Mouse (Mus musculus) erythroblast, embryonic 14.5 days (primary cell): ENCODE data around the gene Krt42. TPM values are rescaled to one million over a fixed set of nuclear protein-coding genes. Genes with fewer than 3 reads are reported as not detected.

Experiments used
- H3K27me3 ChIP-seq: 2 replicates; pipeline ENCODE4 v1.6.1; 2012; ENCODE audit warnings: inconsistent platforms; ENCODE audit not compliant: control insufficient read depth
- H3K36me3 ChIP-seq: 2 replicates; pipeline ENCODE4 v1.6.1; 2012; ENCODE audit warnings: mild to moderate bottlenecking, inconsistent platforms; ENCODE audit not compliant: control insufficient read depth
- H3K4me1 ChIP-seq: 2 replicates; pipeline ENCODE4 v1.6.1; 2012; ENCODE audit warnings: inconsistent platforms; ENCODE audit not compliant: control insufficient read depth
- H3K4me3 ChIP-seq: replicated peaks from 2 replicates; pipeline ENCODE3; 2012; ENCODE audit warnings: moderate library complexity, mild to moderate bottlenecking, inconsistent platforms
- H3K9me3 ChIP-seq: 2 replicates; pipeline ENCODE4 v1.6.1; 2012; ENCODE audit warnings: low read length, inconsistent platforms, mixed read lengths; ENCODE audit not compliant: control insufficient read depth
- GATA1 ChIP-seq: IDR thresholded peaks from 2 replicates; pipeline ENCODE4 v1.6.1; 2012; ENCODE audit warnings: low read length, inconsistent platforms, mixed read lengths
- TAL1 ChIP-seq: IDR thresholded peaks from 3 replicates; pipeline ENCODE4 v1.6.1; 2012; ENCODE audit warnings: low read length, inconsistent platforms, mixed read lengths
- polyA plus RNA-seq: library from polyadenylated mRNA; stranded (reverse); fragments of >175 nt; gene quantifications from 2 replicates; pipeline ENCODE4 v1.2.3, GENCODE M21; 2012

Gene Krt42
- polyA plus RNA-seq, 1 experiment: 0.04 TPM

DNA sequence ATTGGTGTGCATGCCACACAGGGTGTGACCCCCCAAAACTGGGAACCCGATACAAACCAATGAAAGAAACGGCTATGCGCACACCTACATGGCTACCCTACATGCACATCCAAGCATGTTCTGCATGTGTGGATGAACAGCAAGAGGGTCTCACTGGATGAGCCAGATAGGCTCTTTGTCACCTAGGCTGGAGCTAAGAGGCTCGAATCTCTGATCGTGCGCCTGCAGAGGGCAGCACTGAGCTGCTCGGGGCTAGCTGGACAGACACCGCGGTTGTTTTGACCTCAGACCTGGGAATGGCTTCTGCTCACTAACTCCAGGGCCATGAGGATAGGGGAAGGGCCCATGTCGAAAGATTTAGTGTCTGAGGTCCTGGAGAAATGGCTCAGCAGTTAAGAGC lies 12.9 kb upstream of the Krt42 start:
- TF ChIP-seq TAL1 (no peak), GATA1 (no peak)
- H3K4me1 ChIP-seq: no peaks in the 10 kb centered on the region

DNA sequence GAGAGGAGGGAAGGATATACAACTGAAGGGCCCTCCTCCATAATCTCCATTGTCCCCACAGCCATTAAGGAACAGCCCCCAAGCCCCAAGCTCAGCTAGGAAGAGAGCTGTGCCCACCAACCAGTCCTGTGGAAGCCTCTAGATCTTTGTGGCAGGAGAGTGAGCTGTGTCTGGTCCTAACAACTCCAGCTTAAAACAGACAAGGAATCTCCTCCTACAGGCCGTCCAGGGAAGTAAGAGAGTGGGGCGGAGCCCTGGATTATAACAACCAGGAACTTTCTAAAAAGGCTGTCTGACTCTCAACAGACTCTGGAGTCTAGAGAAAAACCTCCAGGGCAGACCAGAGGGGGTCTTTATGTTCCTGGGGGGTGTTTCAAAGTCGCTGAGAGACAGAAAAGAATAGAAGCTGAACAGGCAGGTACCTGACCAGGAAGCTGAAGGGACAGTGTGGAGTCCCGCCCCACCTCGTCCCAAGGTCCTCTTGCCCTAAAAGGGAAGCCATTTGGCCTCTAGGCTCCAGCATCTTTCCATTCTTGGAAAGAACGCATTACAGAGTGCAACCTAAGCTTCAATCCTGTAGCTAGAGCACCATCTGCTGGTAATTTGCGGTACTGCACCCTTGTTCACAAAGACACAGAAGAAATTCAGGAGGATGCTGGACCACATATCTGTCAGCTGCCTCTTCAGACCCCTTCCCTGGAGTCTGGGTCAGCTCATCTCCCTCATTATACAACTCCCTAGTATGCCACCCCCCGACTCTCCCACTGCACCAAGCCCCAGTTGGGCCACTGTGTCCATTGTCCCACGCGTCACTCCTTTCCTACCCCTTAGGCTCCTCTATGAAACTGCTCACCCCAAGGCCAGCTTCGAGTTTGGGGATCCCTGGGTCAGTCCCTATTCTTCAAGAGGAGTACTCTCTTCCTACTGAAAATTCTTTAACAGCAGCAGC lies 12.2 kb upstream of the Krt42 start:
- no peaks in the 10 kb centered on the region for H3K27me3 ChIP-seq
- TF ChIP-seq TAL1: no peak
- no peak for TF ChIP-seq GATA1
- H3K9me3 ChIP-seq: no peaks in the 10 kb centered on the region

More for the DNA sequence above, 12.9 kb upstream of the Krt42 start:
- Histone ChIP-seq H3K36me3 (no peaks in the 10 kb centered on the region), H3K27me3 (no peaks in the 10 kb centered on the region), H3K9me3 (no peaks in the 10 kb centered on the region), H3K4me3 (no peak overlapping the region)

DNA sequence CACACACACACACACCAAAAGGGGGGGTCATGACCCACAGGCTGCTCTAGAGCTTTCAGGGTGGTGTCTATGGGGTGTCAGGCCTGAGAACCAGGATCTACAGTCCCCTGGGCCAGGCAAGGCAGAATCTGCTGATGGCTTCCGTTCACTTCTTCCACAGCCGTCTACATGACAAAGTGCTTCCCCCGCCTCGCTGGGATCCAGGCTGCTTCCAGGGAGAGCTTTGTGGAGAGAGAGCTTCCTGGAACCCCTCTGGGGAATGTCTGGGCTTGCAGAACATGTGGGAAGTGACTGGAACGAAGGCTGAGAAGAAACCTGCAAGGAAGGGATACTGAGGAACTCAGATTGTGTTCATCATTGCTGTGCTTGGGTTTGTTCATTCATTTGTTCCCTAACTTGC lies 9.1 kb upstream of the Krt42 start:
- Histone ChIP-seq H3K4me3 (no peak overlapping the region), H3K27me3 (no peaks in the 10 kb centered on the region), H3K4me1 (no peaks in the 10 kb centered on the region), H3K36me3 (no peaks in the 10 kb centered on the region), H3K9me3 (no peaks in the 10 kb centered on the region)
- no peak for TF ChIP-seq TAL1
- TF ChIP-seq GATA1: no peak

More for the DNA sequence above, 12.2 kb upstream of the Krt42 start:
- no peaks in the 10 kb centered on the region for H3K4me1 ChIP-seq
- no peak overlapping the region for H3K4me3 ChIP-seq
- no peaks in the 10 kb centered on the region for H3K36me3 ChIP-seq

DNA sequence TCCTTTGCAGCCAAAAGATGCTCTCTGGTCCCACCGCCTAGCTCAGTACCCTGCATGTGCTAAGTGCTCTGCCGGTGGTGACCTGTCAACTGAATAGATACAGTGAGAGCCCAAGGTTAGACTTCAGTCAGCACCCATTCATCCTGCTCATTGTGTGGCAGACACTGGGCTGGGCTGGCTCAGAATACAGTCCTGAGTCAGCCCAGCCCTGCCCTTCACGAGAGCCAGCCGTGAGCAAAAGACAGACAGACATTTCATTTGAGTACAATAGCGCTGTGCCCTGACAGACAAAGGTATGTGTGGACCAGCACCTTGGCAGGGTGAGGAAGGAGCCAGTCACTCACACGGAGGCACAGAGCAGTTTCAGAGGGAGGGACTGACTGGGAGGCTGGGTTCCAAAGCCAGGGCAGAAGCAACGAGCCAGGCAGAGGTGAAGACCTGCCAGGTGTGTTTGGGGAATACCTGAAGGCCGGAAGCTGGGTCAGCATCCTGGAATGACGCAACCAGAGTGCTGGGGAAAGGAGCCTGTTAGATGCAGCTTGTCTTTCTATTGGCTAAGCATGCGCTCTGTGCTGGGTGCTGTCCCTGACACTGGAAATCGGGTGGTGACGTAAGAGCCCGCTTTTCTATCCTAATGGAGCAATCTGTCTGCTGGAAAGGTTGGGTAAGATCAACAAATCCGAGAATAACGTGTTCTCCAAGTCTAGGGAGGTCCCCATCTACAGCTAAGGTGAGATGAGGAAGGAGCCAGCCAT lies 8.2 kb upstream of the Krt42 start:
- H3K4me1 ChIP-seq: no peaks in the 10 kb centered on the region
- TF ChIP-seq GATA1 (no peak), TAL1 (no peak)
- H3K36me3 ChIP-seq: no peaks in the 10 kb centered on the region
- H3K9me3 ChIP-seq: no peaks in the 10 kb centered on the region
- H3K4me3 ChIP-seq: no peak overlapping the region
- no peaks in the 10 kb centered on the region for H3K27me3 ChIP-seq

DNA sequence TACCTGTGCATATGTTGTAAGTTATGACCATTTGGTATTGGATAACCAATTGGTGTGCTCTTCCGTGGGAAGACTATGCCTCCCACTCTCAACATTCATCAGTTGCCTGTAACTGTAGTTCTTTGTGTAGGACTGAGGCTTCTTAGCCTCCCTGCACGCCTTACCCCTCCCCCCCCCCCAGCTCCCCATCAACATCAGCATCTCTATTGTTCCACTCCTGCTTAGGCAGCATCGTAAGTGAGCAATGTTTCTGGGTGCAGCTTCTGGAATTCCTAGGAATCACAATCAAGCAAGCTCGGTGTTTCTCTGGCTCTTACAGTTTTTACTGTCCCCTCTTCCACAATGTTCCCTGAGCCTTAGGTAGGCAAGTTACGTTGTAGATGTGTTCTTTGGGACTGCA lies 5.8 kb upstream of the Krt42 start:
- TF ChIP-seq GATA1 (no peak), TAL1 (no peak)
- Histone ChIP-seq H3K27me3 (peaks cover 3% of the 10 kb centered on the region; the same call in 1 of the 2 replicates), H3K9me3 (no peaks in the 10 kb centered on the region), H3K4me3 (no peak overlapping the region), H3K4me1 (no peaks in the 10 kb centered on the region), H3K36me3 (no peaks in the 10 kb centered on the region)

DNA sequence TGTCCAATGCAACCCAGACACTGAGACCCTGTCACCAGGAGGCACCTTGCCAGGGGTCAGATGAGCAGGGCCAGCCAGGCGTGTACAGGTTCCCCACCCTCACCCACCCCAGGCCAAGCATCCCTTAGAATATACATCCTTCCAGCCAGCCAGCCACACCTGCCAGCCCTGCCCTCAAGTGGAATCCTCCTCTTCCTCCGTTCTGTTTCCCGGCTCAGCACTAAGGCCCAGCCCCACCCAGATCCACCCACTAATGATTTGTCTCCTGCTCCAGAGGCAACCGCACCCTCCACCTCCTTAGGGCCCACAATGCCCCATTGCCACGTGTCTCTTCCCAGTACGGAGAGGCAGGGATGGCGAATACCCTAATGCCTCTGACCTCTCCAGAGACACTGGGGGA lies 5.0 kb upstream of the Krt42 start:
- Histone ChIP-seq H3K4me1 (no peaks in the 10 kb centered on the region), H3K4me3 (no peak overlapping the region), H3K36me3 (no peaks in the 10 kb centered on the region), H3K9me3 (no peaks in the 10 kb centered on the region), H3K27me3 (peaks cover 3% of the 10 kb centered on the region; the same call in 1 of the 2 replicates)
- TF ChIP-seq TAL1 (no peak), GATA1 (no peak)

DNA sequence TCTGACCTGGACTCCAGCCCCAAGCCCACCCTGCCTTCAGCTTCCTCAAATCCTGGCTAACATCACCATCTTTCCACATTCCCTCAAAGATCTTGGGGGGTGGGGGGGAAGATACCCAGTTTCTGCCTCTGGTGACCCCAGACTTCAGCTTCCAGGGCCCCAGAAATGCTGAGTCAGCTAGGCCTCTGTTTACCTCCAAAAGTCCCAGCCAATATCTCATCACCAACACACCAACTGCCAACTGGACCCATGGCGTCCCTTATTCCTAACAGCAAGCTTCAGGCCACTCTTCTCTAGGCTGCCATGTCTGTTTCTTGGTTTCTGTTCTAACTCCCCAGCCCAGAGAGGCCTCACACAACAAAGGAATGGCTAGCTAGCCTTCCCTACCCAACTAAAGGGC lies 2.2 kb upstream of the Krt42 start:
- Histone ChIP-seq H3K9me3 (no peaks in the 10 kb centered on the region), H3K36me3 (no peaks in the 10 kb centered on the region), H3K27me3 (peaks cover 3% of the 10 kb centered on the region; the same call in 1 of the 2 replicates), H3K4me1 (no peaks in the 10 kb centered on the region), H3K4me3 (no peak overlapping the region)
- TF ChIP-seq GATA1: no peak
- no peak for TF ChIP-seq TAL1

DNA sequence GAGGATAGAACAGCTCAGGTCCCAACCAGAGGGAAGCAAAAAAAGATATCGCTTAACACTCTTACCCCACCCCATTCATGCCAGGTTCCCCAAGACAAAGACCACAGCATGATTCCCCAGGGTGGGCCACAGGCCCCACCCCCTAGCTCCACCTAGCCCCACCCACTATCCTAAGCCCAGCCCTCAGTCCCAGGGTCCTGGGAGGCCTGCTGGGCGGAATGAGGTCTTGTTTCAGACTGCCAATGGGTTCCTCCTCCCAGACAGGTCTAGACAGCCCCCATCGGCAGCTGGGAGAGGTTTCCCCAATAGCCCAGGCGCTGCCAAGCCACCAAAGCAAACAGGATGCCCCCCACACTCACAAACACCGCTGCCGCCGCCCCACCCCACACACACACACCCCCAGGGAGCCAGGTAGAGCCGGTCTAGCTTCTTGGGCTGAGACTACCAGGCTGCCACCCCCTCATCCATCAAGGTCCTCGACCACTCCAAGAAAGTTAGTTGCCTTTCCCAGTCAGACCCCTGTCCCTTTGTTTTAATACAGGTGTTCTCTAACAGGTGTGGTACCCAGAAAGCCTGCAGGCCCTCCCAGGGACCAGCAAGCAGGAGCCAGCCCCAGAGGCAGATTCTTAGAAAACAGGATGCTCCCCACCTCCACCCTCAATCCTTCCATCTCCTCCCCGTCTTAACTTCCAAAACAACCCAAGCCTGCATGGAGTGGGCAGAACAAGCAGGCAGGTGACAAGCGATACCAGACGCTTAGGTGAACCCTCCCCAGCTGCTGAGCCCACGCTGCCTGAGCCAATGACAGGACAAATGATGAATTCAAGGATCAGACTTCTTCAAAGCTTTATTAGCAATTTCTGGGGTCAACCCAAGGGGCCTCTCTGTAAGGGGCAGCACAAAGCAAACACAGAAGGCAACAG lies 7.4 kb downstream of the Krt42 start:
- H3K4me1 ChIP-seq: no peaks in the 10 kb centered on the region
- no peaks in the 10 kb centered on the region for H3K9me3 ChIP-seq
- H3K36me3 ChIP-seq: no peaks in the 10 kb centered on the region
- H3K4me3 ChIP-seq: no peak overlapping the region
- TF ChIP-seq TAL1 (no peak), GATA1 (no peak)
- no peaks in the 10 kb centered on the region for H3K27me3 ChIP-seq

DNA sequence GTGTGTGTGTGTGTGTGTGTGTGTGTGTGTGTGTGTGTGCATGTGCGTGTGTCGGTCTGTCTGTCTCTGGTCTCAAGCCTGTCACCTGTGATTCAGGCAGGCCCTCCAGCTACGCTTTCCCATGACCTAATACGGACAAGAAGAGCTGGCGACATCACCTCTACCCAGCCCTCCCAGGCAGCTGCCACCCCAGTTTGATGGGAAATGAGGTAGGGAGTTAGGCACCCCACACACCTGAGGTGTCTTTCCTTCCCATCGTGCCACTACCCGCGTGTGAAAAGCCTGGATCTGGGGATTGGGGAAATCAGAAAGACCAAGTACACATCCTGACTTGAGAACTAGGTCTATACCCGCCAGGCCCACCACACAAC lies 8.5 kb downstream of the Krt42 start:
- Histone ChIP-seq H3K9me3 (no peaks in the 10 kb centered on the region), H3K36me3 (no peaks in the 10 kb centered on the region), H3K4me1 (no peaks in the 10 kb centered on the region), H3K4me3 (no peak overlapping the region), H3K27me3 (no peaks in the 10 kb centered on the region)
- TF ChIP-seq GATA1 (no peak), TAL1 (no peak)
